Mouse (Mus musculus): ENCODE measurements around the gene Ehf. TPM values are rescaled to one million over a fixed set of nuclear protein-coding genes. Genes with fewer than 3 reads are reported as not detected.

Gene Ehf
- polyA plus RNA-seq, 1 experiment from 2014 or later = 29.6 TPM

GRCm38 (mm10) chr2:103289407-103289950 lies 13.6 kb downstream of the Ehf start:
- no peak overlapping the region for H3K4me2 ChIP-seq (replicated peaks; ENCODE audit: low read depth, low read length)
- no peaks in the 10 kb centered on the region for H3K36me3 ChIP-seq (ENCODE audit: control insufficient read depth, insufficient read depth, low read length)
- H3K27me3 ChIP-seq (ENCODE audit: control insufficient read depth, insufficient read depth, low read length) = no peaks in the 10 kb centered on the region
- H3K4me3 ChIP-seq (ENCODE audit: low read length) = no peak overlapping the region
- H3K9me3 ChIP-seq (ENCODE audit: control insufficient read depth, low read length) = no peaks in the 10 kb centered on the region
- H3K9ac ChIP-seq (ENCODE audit: low read depth, low read length) = no peak overlapping the region
- 54% methylated on average over 7 of the region's 7 CpGs for WGBS
- peak; percentile 41; the same call in 1 of the 2 replicates for ATAC-seq (ENCODE audit: low FRiP score, low TSS enrichment)
- peaks cover 11% of the 10 kb centered on the region; the same call in 1 of the 2 replicates for H3K4me1 ChIP-seq (ENCODE audit: control insufficient read depth, insufficient read depth, low read length)
- H3K27ac ChIP-seq (ENCODE audit: low read depth, low read length) = no peak overlapping the region

- no peaks in the 10 kb centered on the region for H3K9me3 ChIP-seq (ENCODE audit: control insufficient read depth, low read length)
- ATAC-seq (ENCODE audit: low FRiP score, low TSS enrichment) = no peak
- 81% methylated on average over 5 of the region's 5 CpGs for WGBS
- H3K4me1 ChIP-seq (ENCODE audit: control insufficient read depth, insufficient read depth, low read length) = 0 out of 2 replicates have a peak, but pooled peaks cover 5% of the 10 kb centered on the region
- H3K36me3 ChIP-seq (ENCODE audit: control insufficient read depth, insufficient read depth, low read length) = no peaks in the 10 kb centered on the region
- no peak overlapping the region for H3K9ac ChIP-seq (ENCODE audit: low read depth, low read length)
- no peak overlapping the region for H3K4me2 ChIP-seq (replicated peaks; ENCODE audit: low read depth, low read length)
- H3K4me3 ChIP-seq (ENCODE audit: low read length) = no peak overlapping the region
- H3K27ac ChIP-seq (ENCODE audit: low read depth, low read length) = no peak overlapping the region
- H3K27me3 ChIP-seq (ENCODE audit: control insufficient read depth, insufficient read depth, low read length) = no peaks in the 10 kb centered on the region
These were observed 15.4 kb downstream of the Ehf start for GRCm38 (mm10) chr2:103287716-103288115.

GRCm38 (mm10) chr2:103285561-103285960 lies 17.5 kb downstream of the Ehf start:
- ATAC-seq (ENCODE audit: low FRiP score, low TSS enrichment) = peak; percentile 68; the same call in 1 of the 2 replicates
- Histone ChIP-seq H3K4me2 (replicated peaks; ENCODE audit: low read depth, low read length) (no peak overlapping the region), H3K4me1 (ENCODE audit: control insufficient read depth, insufficient read depth, low read length) (0 out of 2 replicates have a peak, but pooled peaks cover 5% of the 10 kb centered on the region), H3K36me3 (ENCODE audit: control insufficient read depth, insufficient read depth, low read length) (no peaks in the 10 kb centered on the region), H3K27me3 (ENCODE audit: control insufficient read depth, insufficient read depth, low read length) (no peaks in the 10 kb centered on the region), H3K9ac (ENCODE audit: low read depth, low read length) (no peak overlapping the region), H3K9me3 (ENCODE audit: control insufficient read depth, low read length) (no peaks in the 10 kb centered on the region), H3K27ac (ENCODE audit: low read depth, low read length) (peak overlapping the region; percentile 74; the same call in 1 of the 2 replicates), H3K4me3 (ENCODE audit: low read length) (no peak overlapping the region)
- WGBS = 14% methylated on average over 2 of the region's 2 CpGs

- H3K36me3 ChIP-seq (ENCODE audit: control insufficient read depth, insufficient read depth, low read length) = no peaks in the 10 kb centered on the region
- H3K9me3 ChIP-seq (ENCODE audit: control insufficient read depth, low read length) = no peaks in the 10 kb centered on the region
- H3K9ac ChIP-seq (ENCODE audit: low read depth, low read length) = no peak overlapping the region
- 0 out of 2 replicates have a peak, but pooled peaks cover 10% of the 10 kb centered on the region for H3K4me1 ChIP-seq (ENCODE audit: control insufficient read depth, insufficient read depth, low read length)
- no peak for ATAC-seq (ENCODE audit: low FRiP score, low TSS enrichment)
- no peaks in the 10 kb centered on the region for H3K27me3 ChIP-seq (ENCODE audit: control insufficient read depth, insufficient read depth, low read length)
- peak overlapping the region; percentile 74; the same call in 1 of the 2 replicates for H3K27ac ChIP-seq (ENCODE audit: low read depth, low read length)
- H3K4me2 ChIP-seq (replicated peaks; ENCODE audit: low read depth, low read length) = no peak overlapping the region
- no peak overlapping the region for H3K4me3 ChIP-seq (ENCODE audit: low read length)
- 69% methylated on average over 8 of the region's 8 CpGs for WGBS
These were observed 19.3 kb downstream of the Ehf start for GRCm38 (mm10) chr2:103283730-103284129.

- no peak for ATAC-seq (ENCODE audit: low FRiP score, low TSS enrichment)
- 0 out of 2 replicates have a peak, but pooled peaks cover 10% of the 10 kb centered on the region for H3K4me1 ChIP-seq (ENCODE audit: control insufficient read depth, insufficient read depth, low read length)
- peak overlapping the region; percentile 28; the same call in 1 of the 2 replicates for H3K9ac ChIP-seq (ENCODE audit: low read depth, low read length)
- H3K4me2 ChIP-seq (replicated peaks; ENCODE audit: low read depth, low read length) = peak overlapping the region; percentile 26
- no peaks in the 10 kb centered on the region for H3K9me3 ChIP-seq (ENCODE audit: control insufficient read depth, low read length)
- peak overlapping the region; percentile 42; the same call in 1 of the 2 replicates for H3K27ac ChIP-seq (ENCODE audit: low read depth, low read length)
- H3K4me3 ChIP-seq (ENCODE audit: low read length) = no peak overlapping the region
- WGBS = 37% methylated on average over 8 of the region's 8 CpGs
- H3K27me3 ChIP-seq (ENCODE audit: control insufficient read depth, insufficient read depth, low read length) = no peaks in the 10 kb centered on the region
- no peaks in the 10 kb centered on the region for H3K36me3 ChIP-seq (ENCODE audit: control insufficient read depth, insufficient read depth, low read length)
These were observed 20.8 kb downstream of the Ehf start for GRCm38 (mm10) chr2:103282184-103282750.

GRCm38 (mm10) chr2:103279927-103280326 lies 23.2 kb downstream of the Ehf start:
- Histone ChIP-seq H3K9ac (ENCODE audit: low read depth, low read length) (no peak overlapping the region), H3K4me3 (ENCODE audit: low read length) (no peak overlapping the region), H3K27me3 (ENCODE audit: control insufficient read depth, insufficient read depth, low read length) (no peaks in the 10 kb centered on the region), H3K27ac (ENCODE audit: low read depth, low read length) (no peak overlapping the region), H3K9me3 (ENCODE audit: control insufficient read depth, low read length) (no peaks in the 10 kb centered on the region), H3K36me3 (ENCODE audit: control insufficient read depth, insufficient read depth, low read length) (no peaks in the 10 kb centered on the region), H3K4me2 (replicated peaks; ENCODE audit: low read depth, low read length) (no peak overlapping the region), H3K4me1 (ENCODE audit: control insufficient read depth, insufficient read depth, low read length) (0 out of 2 replicates have a peak, but pooled peaks cover 5% of the 10 kb centered on the region)
- 100% methylated on average over 1 of the region's 1 CpGs for WGBS
- no peak for ATAC-seq (ENCODE audit: low FRiP score, low TSS enrichment)

GRCm38 (mm10) chr2:103278476-103278875 lies 24.6 kb downstream of the Ehf start:
- H3K36me3 ChIP-seq (ENCODE audit: control insufficient read depth, insufficient read depth, low read length) = no peaks in the 10 kb centered on the region
- no peaks in the 10 kb centered on the region for H3K27me3 ChIP-seq (ENCODE audit: control insufficient read depth, insufficient read depth, low read length)
- no peak overlapping the region for H3K9ac ChIP-seq (ENCODE audit: low read depth, low read length)
- ATAC-seq (ENCODE audit: low FRiP score, low TSS enrichment) = no peak
- H3K4me1 ChIP-seq (ENCODE audit: control insufficient read depth, insufficient read depth, low read length) = 0 out of 2 replicates have a peak, but pooled peaks cover 5% of the 10 kb centered on the region
- no peak overlapping the region for H3K27ac ChIP-seq (ENCODE audit: low read depth, low read length)
- 9% methylated on average over 1 of the region's 1 CpGs for WGBS
- H3K4me3 ChIP-seq (ENCODE audit: low read length) = no peak overlapping the region
- H3K9me3 ChIP-seq (ENCODE audit: control insufficient read depth, low read length) = no peaks in the 10 kb centered on the region
- H3K4me2 ChIP-seq (replicated peaks; ENCODE audit: low read depth, low read length) = no peak overlapping the region

- Histone ChIP-seq H3K36me3 (ENCODE audit: control insufficient read depth, insufficient read depth, low read length) (no peaks in the 10 kb centered on the region), H3K4me3 (ENCODE audit: low read length) (no peak overlapping the region), H3K9ac (ENCODE audit: low read depth, low read length) (no peak overlapping the region), H3K4me1 (ENCODE audit: control insufficient read depth, insufficient read depth, low read length) (0 out of 2 replicates have a peak, but pooled peaks cover 5% of the 10 kb centered on the region), H3K27me3 (ENCODE audit: control insufficient read depth, insufficient read depth, low read length) (no peaks in the 10 kb centered on the region), H3K27ac (ENCODE audit: low read depth, low read length) (no peak overlapping the region), H3K9me3 (ENCODE audit: control insufficient read depth, low read length) (no peaks in the 10 kb centered on the region), H3K4me2 (replicated peaks; ENCODE audit: low read depth, low read length) (no peak overlapping the region)
- WGBS = 79% methylated on average over 1 of the region's 1 CpGs
- ATAC-seq (ENCODE audit: low FRiP score, low TSS enrichment) = no peak
These were observed 25.3 kb downstream of the Ehf start for GRCm38 (mm10) chr2:103277794-103278193.

- Histone ChIP-seq H3K4me3 (ENCODE audit: low read length) (no peak overlapping the region), H3K4me2 (replicated peaks; ENCODE audit: low read depth, low read length) (no peak overlapping the region), H3K27ac (ENCODE audit: low read depth, low read length) (no peak overlapping the region), H3K9ac (ENCODE audit: low read depth, low read length) (no peak overlapping the region), H3K36me3 (ENCODE audit: control insufficient read depth, insufficient read depth, low read length) (no peaks in the 10 kb centered on the region), H3K4me1 (ENCODE audit: control insufficient read depth, insufficient read depth, low read length) (0 out of 2 replicates have a peak, but pooled peaks cover 5% of the 10 kb centered on the region), H3K9me3 (ENCODE audit: control insufficient read depth, low read length) (no peaks in the 10 kb centered on the region), H3K27me3 (ENCODE audit: control insufficient read depth, insufficient read depth, low read length) (no peaks in the 10 kb centered on the region)
- no peak for ATAC-seq (ENCODE audit: low FRiP score, low TSS enrichment)
- WGBS = 91% methylated on average over 6 of the region's 6 CpGs
These were observed 27.6 kb downstream of the Ehf start for GRCm38 (mm10) chr2:103275316-103275960.
